Mouse (Mus musculus): ENCODE results near the gene Arrb1. TPM values are rescaled to one million over a fixed set of nuclear protein-coding genes. Genes with fewer than 3 reads are reported as not detected.

Arrb1 gene
- polyA plus RNA-seq, 1 experiment from 2014 or later = 3.8 TPM

DNA sequence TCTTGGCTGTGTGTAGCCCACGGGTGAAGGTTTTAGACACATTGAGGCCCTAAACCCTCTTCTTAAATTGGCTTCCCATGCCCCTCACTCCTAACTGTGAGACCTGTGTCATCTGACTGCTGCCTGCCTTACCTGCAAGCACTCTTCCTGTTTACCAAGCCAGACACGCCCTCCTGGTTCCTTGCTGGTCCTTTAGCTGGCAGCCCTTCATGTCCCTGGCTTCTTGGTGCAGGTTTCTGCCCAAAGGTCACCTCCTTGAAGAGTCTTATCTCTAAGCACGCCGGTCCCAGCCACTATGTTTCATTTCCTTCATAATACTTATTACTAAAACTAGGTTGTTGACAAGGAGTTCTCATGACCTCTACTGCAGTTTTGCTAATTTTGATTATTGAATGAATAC is 2.7 kb upstream of the Arrb1 start:
- H3K4me1 ChIP-seq (ENCODE audit: control insufficient read depth, insufficient read depth, low read length) = peaks cover 10% of the 10 kb centered on the region; the same call in 1 of the 2 replicates
- H3K27ac ChIP-seq (replicated peaks; ENCODE audit: low read depth, low read length) = no peak overlapping the region

DNA sequence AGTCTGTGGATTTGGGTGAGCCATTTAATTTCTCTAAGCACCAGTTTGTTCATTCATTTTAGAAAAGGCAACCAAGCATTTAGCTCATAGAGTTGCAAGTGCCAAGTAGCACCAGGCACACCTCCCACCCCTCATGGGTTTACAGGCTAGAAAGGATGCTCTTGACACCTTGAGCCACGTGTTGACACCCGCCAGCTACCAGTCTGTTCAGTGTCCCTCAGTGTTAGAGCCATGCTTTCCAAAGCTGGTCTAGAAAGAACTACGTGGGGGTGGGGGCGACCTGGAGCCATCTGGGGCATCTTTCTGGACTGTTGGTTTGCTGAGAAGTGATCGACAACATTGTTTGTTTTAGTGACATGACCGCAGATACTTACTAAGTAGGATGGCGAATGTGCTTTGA is 1.7 kb upstream of the Arrb1 start:
- ATAC-seq (ENCODE audit: low read depth) (no peak), DNase-seq (ENCODE audit: low spot score) (no peak)
- no peaks in the 10 kb centered on the region for H3K36me3 ChIP-seq (ENCODE audit: control insufficient read depth, insufficient read depth, low read length)
- H3K4me3 ChIP-seq (ENCODE audit: low read depth, low read length) = no peak overlapping the region
- no peaks in the 10 kb centered on the region for H3K9me3 ChIP-seq (ENCODE audit: control insufficient read depth, low read length)
- H3K4me1 ChIP-seq (ENCODE audit: control insufficient read depth, insufficient read depth, low read length) = peaks cover 10% of the 10 kb centered on the region; the same call in 1 of the 2 replicates
- H3K27ac ChIP-seq (replicated peaks; ENCODE audit: low read depth, low read length) = no peak overlapping the region
- H3K4me2 ChIP-seq (ENCODE audit: low read depth, low read length) = no peak overlapping the region
- WGBS = 71% methylated on average over 7 of the region's 7 CpGs
- H3K9ac ChIP-seq (ENCODE audit: low read depth, low read length) = no peak overlapping the region
- H3K27me3 ChIP-seq (replicated peaks; ENCODE audit: control insufficient read depth, insufficient read depth, low read length) = no peaks in the 10 kb centered on the region

More for the DNA sequence above, 2.7 kb upstream of the Arrb1 start:
- Histone ChIP-seq H3K9ac (ENCODE audit: low read depth, low read length) (no peak overlapping the region), H3K4me2 (ENCODE audit: low read depth, low read length) (no peak overlapping the region), H3K36me3 (ENCODE audit: control insufficient read depth, insufficient read depth, low read length) (no peaks in the 10 kb centered on the region), H3K4me3 (ENCODE audit: low read depth, low read length) (no peak overlapping the region), H3K9me3 (ENCODE audit: control insufficient read depth, low read length) (no peaks in the 10 kb centered on the region), H3K27me3 (replicated peaks; ENCODE audit: control insufficient read depth, insufficient read depth, low read length) (no peaks in the 10 kb centered on the region)
- no peak for DNase-seq (ENCODE audit: low spot score)
- 79% methylated on average over 4 of the region's 4 CpGs for WGBS
- ATAC-seq (ENCODE audit: low read depth) = no peak

DNA sequence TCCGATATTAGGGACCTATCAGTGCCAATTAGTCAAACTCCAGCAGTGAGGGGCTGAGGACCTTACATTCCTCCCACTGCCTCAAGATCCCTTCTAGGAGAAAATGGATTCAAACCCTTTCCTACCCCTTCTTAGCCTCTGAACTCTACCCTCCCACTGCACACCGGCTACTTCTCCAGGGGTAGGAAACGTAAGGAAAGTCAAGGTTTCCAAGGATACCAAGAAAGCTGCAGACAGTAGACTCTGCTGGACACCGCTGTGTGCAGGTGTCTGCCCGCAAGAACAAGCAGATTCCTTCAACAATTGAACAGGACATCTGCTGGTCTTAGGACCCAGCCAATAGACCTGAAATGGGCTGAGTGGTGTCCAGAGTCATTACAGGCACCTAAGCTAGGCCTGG is 765 bp upstream of the Arrb1 start:
- Histone ChIP-seq H3K4me1 (ENCODE audit: control insufficient read depth, insufficient read depth, low read length) (peaks cover 10% of the 10 kb centered on the region; the same call in 1 of the 2 replicates), H3K9ac (ENCODE audit: low read depth, low read length) (peak overlapping the region; percentile 80), H3K36me3 (ENCODE audit: control insufficient read depth, insufficient read depth, low read length) (no peaks in the 10 kb centered on the region), H3K4me3 (ENCODE audit: low read depth, low read length) (peak overlapping the region; percentile 72), H3K9me3 (ENCODE audit: control insufficient read depth, low read length) (no peaks in the 10 kb centered on the region), H3K4me2 (ENCODE audit: low read depth, low read length) (peak overlapping the region; percentile 95), H3K27ac (replicated peaks; ENCODE audit: low read depth, low read length) (peak overlapping the region; percentile 75; the same call in 1 of the 2 replicates), H3K27me3 (replicated peaks; ENCODE audit: control insufficient read depth, insufficient read depth, low read length) (no peaks in the 10 kb centered on the region)
- 35% methylated on average over 5 of the region's 5 CpGs for WGBS
- no peak for DNase-seq (ENCODE audit: low spot score)
- no peak for ATAC-seq (ENCODE audit: low read depth)

DNA sequence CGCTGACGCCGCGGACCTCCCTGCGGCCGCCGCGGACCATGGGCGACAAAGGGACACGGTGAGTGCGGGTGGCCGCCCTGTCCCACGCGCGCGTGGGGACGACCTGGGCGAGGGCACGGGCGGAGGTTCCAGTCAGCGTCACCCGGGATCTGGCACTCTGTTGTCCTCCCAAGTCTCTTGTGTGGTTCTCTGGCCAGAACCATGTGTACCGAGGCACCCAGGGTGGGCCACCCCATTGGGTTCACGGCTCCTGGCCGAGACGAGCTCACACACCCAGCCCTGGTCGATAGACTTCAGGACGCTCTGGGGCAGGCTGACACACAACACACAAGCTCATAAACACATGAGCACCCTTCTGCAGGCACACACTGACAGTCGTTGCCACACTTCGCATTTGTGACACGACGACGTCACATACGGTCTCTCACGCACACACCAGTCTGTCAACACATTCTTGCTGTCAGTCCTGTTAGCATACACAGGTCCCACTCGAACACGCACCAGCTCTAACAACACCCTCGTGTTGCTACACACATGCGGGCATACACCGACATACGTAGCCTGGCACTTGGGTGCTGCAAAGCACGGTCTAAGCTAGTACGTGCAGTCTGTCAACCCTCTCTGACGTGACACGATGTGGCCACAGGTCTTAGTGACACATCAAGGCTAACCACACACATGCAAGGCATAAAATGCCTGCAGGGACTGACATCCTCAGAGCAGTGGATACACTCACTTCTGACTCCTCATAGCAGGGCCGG is 655 bp downstream of the Arrb1 start:
- Histone ChIP-seq H3K9me3 (ENCODE audit: control insufficient read depth, low read length) (no peaks in the 10 kb centered on the region), H3K4me1 (ENCODE audit: control insufficient read depth, insufficient read depth, low read length) (peaks cover 10% of the 10 kb centered on the region; the same call in 1 of the 2 replicates), H3K4me2 (ENCODE audit: low read depth, low read length) (peak overlapping the region; percentile 95), H3K27ac (replicated peaks; ENCODE audit: low read depth, low read length) (peak overlapping the region; percentile 75; the same call in 1 of the 2 replicates), H3K4me3 (ENCODE audit: low read depth, low read length) (peak overlapping the region; percentile 72), H3K27me3 (replicated peaks; ENCODE audit: control insufficient read depth, insufficient read depth, low read length) (no peaks in the 10 kb centered on the region), H3K36me3 (ENCODE audit: control insufficient read depth, insufficient read depth, low read length) (no peaks in the 10 kb centered on the region), H3K9ac (ENCODE audit: low read depth, low read length) (peak overlapping the region; percentile 80)
- DNase-seq (ENCODE audit: low spot score) = no peak
- ATAC-seq (ENCODE audit: low read depth) = peak; percentile 17; the same call in 1 of the 2 replicates
- WGBS = 11% methylated on average over 24 of the region's 46 CpGs

DNA sequence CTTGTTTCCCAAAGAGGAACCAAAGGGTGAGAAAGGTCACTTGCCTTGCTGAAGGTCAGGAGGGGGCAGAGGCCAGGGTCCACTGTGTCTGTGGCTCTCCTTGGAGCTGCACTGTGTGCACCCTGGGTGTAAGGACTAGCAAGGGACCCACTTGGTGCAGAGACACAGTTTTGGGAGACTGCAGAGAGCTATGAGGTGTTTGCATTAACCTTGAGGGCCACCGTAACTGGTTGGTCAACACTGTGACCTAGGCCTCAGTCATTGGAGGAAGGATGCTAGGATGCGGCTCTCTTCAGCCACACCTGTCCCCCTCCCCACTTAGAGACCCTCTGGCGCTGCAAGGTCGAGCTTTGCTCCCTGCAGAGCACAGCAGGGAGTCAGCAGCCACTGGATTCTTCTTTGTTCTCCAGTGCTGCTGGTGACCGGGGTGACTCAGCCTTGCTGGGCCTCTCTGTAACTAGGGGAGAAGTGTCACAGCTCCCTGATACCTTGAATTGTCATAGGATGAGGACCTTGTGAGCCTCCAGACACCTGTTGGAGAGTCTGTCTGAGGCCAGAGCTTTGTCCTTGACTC is 2.0 kb downstream of the Arrb1 start:
- no peak for DNase-seq (ENCODE audit: low spot score)
- Histone ChIP-seq H3K4me1 (ENCODE audit: control insufficient read depth, insufficient read depth, low read length) (peaks cover 13% of the 10 kb centered on the region; the same call in 1 of the 2 replicates), H3K36me3 (ENCODE audit: control insufficient read depth, insufficient read depth, low read length) (no peaks in the 10 kb centered on the region), H3K27ac (replicated peaks; ENCODE audit: low read depth, low read length) (no peak overlapping the region), H3K27me3 (replicated peaks; ENCODE audit: control insufficient read depth, insufficient read depth, low read length) (no peaks in the 10 kb centered on the region), H3K9ac (ENCODE audit: low read depth, low read length) (no peak overlapping the region), H3K4me2 (ENCODE audit: low read depth, low read length) (peak overlapping the region; percentile 95), H3K4me3 (ENCODE audit: low read depth, low read length) (no peak overlapping the region), H3K9me3 (ENCODE audit: control insufficient read depth, low read length) (no peaks in the 10 kb centered on the region)
- WGBS = 33% methylated on average over 5 of the region's 5 CpGs
- no peak for ATAC-seq (ENCODE audit: low read depth)

DNA sequence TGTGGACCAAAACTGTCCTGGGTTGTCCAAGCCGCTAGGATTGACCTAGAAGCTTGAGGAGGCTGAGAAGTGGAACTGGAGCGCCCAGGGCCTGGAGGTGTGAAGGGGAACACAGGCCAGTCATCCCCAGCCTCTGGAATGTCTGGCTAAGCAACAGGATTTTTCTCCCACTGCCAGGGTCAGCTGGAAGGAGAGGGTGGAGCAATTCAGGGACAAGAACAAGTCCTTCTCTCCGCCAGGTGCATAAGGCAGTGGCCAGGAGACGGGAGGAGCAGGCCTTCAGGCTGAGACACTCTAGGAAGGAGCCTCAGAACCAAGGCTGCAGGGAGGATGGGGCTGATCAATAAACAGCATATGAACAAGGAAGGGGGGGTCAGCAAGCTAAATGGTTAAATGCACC is 3.2 kb downstream of the Arrb1 start:
- Histone ChIP-seq H3K4me1 (ENCODE audit: control insufficient read depth, insufficient read depth, low read length) (peaks cover 13% of the 10 kb centered on the region; the same call in 1 of the 2 replicates), H3K36me3 (ENCODE audit: control insufficient read depth, insufficient read depth, low read length) (no peaks in the 10 kb centered on the region), H3K4me2 (ENCODE audit: low read depth, low read length) (no peak overlapping the region), H3K9ac (ENCODE audit: low read depth, low read length) (no peak overlapping the region), H3K9me3 (ENCODE audit: control insufficient read depth, low read length) (no peaks in the 10 kb centered on the region), H3K27ac (replicated peaks; ENCODE audit: low read depth, low read length) (no peak overlapping the region), H3K4me3 (ENCODE audit: low read depth, low read length) (no peak overlapping the region), H3K27me3 (replicated peaks; ENCODE audit: control insufficient read depth, insufficient read depth, low read length) (no peaks in the 10 kb centered on the region)
- DNase-seq (ENCODE audit: low spot score) = no peak
- no peak for ATAC-seq (ENCODE audit: low read depth)
- 62% methylated on average over 4 of the region's 4 CpGs for WGBS

DNA sequence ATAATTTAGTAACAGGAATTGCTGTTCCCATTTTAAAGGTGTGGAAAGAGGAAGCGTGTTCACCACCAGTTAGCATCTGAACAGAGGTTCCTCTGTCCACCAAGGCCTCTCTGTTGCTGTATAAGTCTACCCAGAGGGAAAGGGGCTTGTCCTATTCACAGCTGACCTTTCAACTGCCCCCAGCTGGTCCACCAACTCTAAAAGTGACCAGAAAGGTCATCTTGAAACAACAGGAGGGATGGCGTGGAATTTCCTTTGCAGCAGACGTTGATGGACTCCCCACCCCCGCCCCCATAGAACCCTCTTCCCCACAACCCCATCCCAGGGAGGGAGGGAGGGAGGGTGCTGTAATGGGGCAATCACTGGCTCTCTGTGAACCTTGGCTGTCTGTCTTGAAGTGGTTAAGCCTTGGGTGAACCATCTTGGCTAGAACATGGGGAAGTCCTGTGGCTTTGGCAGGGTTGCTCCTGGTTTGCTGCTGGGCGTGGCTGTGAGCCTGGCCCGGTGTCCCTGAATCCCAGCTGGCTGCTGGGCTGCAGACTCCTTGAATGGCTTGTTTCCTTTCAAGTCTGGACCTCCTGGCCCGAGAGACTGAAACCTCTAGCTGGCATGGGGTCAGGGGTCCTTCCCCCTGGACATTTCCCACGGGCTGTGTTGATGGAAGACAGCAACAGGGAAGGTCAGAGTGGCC is 4.1 kb downstream of the Arrb1 start:
- DNase-seq (ENCODE audit: low spot score) = peak; percentile 71
- Histone ChIP-seq H3K27ac (replicated peaks; ENCODE audit: low read depth, low read length) (no peak overlapping the region), H3K9ac (ENCODE audit: low read depth, low read length) (no peak overlapping the region), H3K9me3 (ENCODE audit: control insufficient read depth, low read length) (no peaks in the 10 kb centered on the region), H3K27me3 (replicated peaks; ENCODE audit: control insufficient read depth, insufficient read depth, low read length) (no peaks in the 10 kb centered on the region), H3K4me1 (ENCODE audit: control insufficient read depth, insufficient read depth, low read length) (peaks cover 14% of the 10 kb centered on the region; the same call in 1 of the 2 replicates), H3K36me3 (ENCODE audit: control insufficient read depth, insufficient read depth, low read length) (no peaks in the 10 kb centered on the region), H3K4me2 (ENCODE audit: low read depth, low read length) (peak overlapping the region; percentile 13; the same call in 1 of the 2 replicates), H3K4me3 (ENCODE audit: low read depth, low read length) (no peak overlapping the region)
- WGBS = 24% methylated on average over 8 of the region's 8 CpGs
- ATAC-seq (ENCODE audit: low read depth) = no peak

DNA sequence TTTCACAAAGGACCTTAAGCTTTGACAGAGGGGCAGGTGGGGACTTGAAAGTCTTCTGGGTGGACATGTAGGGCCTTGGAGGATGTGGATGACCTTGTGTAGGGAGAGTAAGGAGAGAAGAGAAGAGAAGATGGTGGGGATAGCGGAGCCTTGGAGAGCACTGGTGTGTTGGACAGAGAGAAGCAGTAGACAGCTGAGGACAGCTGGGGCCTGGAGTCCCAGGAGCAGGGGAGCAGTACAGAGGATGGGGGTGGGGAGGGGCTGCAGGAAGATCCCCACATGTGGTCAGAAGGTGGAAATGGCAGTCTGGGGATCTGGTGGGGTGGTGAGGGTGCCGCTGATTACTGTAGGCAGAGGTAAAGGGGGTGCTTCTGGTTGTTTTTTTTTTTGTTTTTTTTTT is 4.8 kb downstream of the Arrb1 start:
- Histone ChIP-seq H3K27ac (replicated peaks; ENCODE audit: low read depth, low read length) (no peak overlapping the region), H3K4me3 (ENCODE audit: low read depth, low read length) (no peak overlapping the region), H3K9me3 (ENCODE audit: control insufficient read depth, low read length) (no peaks in the 10 kb centered on the region), H3K36me3 (ENCODE audit: control insufficient read depth, insufficient read depth, low read length) (no peaks in the 10 kb centered on the region), H3K4me1 (ENCODE audit: control insufficient read depth, insufficient read depth, low read length) (peaks cover 16% of the 10 kb centered on the region), H3K27me3 (replicated peaks; ENCODE audit: control insufficient read depth, insufficient read depth, low read length) (no peaks in the 10 kb centered on the region), H3K4me2 (ENCODE audit: low read depth, low read length) (peak overlapping the region; percentile 13; the same call in 1 of the 2 replicates), H3K9ac (ENCODE audit: low read depth, low read length) (no peak overlapping the region)
- DNase-seq (ENCODE audit: low spot score) (no peak), ATAC-seq (ENCODE audit: low read depth) (no peak)
- 71% methylated on average over 2 of the region's 2 CpGs for WGBS
